Mouse (Mus musculus) right cerebral cortex, postnatal 4 days (tissue): ENCODE measurements around the gene Ikzf2.

ENCODE experiments used
- DNase-seq: peaks from one replicate; pipeline ENCODE4 v3.0.0-alpha.2; 2022

Gene Ikzf2

DNA sequence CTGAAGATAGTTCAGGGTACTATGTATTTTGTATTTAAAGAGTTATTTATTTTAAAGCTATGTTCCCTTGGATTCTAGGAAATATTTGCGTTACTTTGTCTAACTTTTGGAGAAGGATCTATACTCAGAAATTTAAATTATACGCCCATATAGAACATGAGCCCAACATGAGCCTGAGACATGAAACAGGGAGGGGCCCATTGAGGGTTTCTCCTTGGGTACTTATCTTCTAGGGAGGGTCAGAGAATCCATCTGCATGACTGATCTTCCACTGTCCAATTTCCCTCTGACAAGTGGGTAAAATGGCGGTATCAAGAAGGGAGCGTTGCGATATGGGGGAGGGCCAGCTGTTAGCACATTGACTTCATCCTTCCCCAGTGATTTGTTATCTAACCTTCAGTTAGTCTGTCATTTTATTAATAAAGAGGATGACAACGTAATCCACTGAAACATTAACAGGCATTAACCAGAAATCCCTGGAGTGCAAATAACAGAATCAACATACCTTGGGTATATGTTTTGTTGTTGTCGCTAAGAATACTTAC is 180.4 kb downstream of the Ikzf2 start:
- no peak for DNase-seq

DNA sequence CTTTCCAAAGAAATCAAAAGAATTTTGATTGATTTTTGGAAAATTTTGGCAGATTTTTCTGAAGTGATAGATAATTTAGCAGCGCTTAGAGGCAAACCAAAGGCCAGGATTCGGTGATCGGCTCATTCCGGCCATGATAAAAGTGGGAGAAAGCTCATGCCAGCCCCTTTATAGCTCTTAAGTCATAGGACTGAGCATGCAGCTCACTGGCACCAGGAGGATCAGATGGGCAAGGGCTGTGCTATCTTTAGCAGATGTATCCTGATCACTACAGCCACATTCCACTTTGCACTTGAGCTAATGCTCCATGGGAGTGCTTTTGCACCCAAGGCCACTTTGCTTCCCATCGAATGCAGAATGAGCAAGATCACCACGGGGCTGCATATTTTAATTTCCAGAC is 181.0 kb downstream of the Ikzf2 start:
- no peak for DNase-seq

DNA sequence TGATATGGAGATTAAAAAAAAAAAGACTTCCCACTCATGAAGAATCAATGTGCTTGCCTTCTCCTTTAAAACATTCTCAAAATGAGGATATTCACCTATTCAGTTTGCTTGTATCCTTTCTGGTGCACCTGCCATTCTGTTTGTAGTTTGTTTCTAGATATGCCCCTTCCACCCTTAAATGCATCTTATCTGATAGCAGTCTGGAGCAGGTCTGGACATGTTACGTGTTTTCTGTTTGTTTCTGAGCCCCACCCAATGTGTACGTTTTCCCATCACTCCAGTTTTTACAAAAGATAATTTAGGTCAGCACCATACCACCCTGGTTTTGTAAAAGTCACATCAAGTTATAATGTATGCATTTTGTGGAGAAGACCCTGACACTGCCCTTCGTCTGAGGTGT is 186.7 kb downstream of the Ikzf2 start:
- DNase-seq = no peak

DNA sequence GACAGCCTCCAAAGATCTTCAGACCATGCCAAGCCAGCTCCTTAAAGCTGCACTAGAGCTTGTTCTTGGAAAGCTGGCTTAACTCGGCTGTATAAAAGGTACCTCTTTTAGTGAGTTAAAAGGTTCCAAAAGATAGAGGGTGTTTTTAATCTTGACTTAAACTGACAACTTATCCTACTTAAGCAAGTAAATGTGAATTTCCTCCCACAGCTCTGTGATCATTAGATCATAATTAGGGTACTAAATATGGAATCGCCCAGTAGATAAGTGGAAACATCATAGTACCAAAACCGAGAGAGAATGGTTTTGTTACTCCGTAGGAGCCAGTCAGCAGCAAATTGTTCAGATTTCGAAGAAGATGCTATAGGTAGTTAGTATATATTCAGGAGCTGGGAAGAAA is 187.4 kb downstream of the Ikzf2 start:
- DNase-seq = no peak

DNA sequence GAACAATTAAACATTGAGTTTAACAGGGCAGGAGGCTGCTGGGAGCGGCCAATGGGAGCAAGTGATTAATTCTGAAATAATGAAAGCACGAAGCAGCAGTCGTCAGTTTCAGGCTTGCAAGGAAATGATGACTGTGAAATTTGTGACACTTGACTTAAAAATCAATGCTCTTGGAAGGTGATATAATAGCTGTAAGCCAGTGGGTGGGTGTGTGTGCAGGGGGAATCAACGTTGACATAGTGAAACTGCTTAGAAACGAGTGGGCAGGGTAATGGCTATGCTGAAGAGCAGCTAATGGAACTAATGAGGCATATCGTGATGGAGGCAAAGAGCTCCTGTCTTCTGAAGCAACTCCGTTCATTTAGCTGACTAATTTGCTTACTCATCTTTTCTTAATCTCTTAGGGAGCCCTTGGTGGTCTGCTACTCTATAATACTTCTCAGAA is 188.2 kb downstream of the Ikzf2 start:
- DNase-seq = no peak

DNA sequence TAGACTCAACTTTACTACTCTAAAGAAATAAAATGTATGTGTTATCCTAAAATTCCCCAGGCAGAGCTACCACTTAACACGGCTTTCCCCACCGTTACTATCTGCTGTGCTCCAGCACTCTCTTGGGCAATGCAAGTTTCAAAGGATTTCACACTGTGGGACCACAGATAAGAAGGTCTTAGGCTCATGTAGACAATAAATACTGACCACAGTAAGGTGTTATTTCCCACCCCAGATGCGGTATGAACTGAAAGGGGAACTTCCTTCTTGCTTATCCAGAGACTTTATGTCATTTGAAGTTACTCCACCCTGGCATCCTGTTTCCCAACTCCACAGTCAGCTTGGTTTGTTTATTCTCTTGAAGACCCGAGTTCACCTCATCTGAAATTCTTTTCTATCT is 191.0 kb downstream of the Ikzf2 start:
- DNase-seq = no peak

DNA sequence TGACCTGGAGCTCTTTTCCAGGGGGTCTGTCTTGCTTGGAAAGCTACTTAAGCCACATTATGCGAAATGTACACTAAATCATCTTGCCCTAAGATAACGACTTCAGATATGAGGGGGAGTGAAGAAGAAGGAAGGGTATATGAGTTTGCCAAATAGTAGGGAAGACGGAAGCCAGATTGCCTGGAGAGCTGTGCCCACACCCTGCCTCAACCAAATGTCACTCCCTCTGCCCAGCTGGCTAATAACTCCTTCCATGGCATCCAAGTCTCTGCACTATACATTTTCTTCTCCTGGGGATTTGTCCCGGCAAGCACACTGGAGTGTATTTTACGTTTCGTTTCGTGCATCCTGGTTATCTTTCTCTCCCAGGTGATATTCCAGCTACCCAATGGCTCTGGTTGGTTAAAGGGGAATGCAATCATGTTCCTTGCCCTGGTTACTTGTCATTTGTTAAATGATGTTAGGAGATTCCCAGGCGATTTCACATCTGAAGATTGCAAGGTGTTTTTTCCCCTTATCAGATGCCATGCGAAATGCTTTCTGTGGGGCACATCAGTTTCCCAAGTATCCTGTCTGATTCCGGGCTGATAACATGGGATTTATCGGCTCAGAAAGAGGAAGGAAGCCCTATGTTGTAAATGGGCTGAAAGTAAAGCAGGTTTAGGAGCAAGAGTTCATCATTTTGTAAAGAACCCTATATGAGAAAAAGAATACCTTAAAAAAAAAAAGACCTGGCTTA is 193.6 kb downstream of the Ikzf2 start:
- no peak for DNase-seq

DNA sequence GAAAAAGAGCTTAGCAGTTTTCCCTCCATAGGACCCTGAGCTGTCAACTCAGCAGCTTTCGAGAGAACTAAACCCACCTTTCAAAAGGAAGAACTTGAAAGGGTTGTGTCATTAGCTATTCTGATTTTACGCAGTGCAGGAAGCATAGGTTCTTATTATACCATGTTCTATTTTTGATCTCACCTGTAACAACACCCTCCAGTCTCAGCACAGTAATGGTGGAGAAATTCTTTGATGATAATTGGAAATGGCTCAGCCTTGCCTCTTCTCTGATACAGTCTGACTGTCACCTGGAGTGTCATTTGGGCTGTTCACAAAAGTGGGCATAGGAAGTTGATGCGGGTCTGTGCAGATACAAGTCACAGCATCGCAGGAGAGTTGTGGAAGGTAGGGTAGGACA is 195.0 kb downstream of the Ikzf2 start:
- no peak for DNase-seq

DNA sequence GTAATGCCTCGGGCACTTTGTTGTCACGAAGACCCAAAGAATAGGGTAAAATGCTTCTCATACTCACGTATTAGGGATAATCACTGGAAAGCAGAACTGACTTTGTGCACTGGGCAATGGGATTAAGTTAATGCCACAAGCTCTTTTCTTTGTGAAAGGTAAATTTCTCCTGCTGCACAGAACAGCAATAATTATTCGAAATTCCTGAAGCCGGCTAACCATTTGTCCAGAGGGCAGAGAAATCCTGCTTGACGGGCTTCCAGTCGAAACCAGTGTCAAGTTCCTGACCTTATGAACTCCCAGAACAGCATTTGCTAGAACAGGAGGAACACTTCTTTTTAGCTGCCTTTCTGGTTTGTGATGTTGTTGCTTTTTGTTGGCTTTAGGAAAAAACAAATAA is 198.0 kb downstream of the Ikzf2 start:
- DNase-seq = no peak

DNA sequence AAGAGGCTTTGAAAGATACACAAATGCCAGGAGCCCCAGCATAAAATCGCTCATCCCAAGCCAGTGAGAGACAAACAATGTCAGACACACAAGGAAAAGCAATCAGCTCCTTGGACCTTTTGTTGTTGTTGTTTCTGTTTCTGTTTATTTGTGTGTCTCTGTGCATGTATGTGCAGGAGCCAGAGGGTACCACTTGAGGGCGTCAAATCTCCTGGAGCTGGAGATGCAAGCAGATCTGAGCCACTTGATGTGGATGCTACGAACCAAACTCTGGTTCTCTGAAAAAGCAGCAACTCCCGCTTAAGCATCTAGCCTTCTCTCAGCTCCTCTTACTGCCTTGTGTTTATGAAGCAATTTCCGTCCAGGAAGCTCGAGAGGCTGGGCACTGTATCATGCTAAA is 198.4 kb downstream of the Ikzf2 start:
- no peak for DNase-seq
